Mouse (Mus musculus): ENCODE measurements around the gene Pla1a. TPM values are rescaled to one million over a fixed set of nuclear protein-coding genes. Genes with fewer than 3 reads are reported as not detected.
A peak's percentile ranks its signal among the peaks of the same experiment; 100 is the strongest.

Gene Pla1a
- polyA plus RNA-seq, 1 experiment from 2014 or later, result not detected

DNA sequence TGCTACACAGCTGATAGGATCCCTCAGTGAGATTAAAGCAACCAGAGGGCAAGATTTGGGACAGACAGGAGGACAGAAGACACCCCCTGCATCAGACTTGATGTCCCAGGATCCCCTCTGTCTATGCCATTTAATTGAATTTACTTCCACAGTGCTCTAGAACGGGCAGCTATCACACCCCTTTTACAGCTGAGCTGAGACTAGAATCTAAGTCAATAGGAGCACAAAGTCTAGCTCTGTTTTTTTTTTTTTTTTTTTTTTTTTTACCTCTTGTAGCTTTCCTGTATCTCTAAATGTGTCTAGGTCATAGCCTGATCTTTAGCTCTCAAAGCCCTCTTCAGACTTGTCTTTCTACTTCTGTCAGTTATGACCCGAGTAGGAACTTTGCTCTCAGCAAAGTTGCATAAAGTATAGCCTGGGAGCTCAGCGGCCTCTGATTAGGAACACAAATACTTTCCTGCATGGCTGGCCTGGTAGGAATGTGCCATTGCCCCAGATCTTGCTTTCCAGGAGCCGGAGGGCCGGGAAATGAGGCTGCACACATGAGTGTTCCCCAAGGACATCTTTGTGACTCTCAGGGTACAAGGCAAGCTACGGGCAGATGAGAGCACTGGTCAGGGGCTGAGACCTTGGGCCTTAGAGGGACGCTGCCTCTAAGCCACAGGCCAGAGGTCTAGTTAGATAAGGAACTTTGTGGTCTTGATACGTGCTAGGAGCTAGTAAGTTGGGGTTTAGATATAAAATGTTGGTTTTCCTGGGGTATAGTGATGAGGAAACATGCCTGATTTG, 35.2 kb upstream of the Pla1a start:
- Histone ChIP-seq H3K36me3 (ENCODE audit: inconsistent target) (no peaks in the 10 kb centered on the region; the same call in 1 of the 2 replicates), H3K27ac (no peak overlapping the region), H3K4me3 (ENCODE audit: inconsistent target) (no peak overlapping the region), H3K79me2 (ENCODE audit: inconsistent target) (peaks cover 91% of the 10 kb centered on the region)
- 78% methylated on average over 8 of the region's 8 CpGs for WGBS (ENCODE audit: missing documents)

DNA sequence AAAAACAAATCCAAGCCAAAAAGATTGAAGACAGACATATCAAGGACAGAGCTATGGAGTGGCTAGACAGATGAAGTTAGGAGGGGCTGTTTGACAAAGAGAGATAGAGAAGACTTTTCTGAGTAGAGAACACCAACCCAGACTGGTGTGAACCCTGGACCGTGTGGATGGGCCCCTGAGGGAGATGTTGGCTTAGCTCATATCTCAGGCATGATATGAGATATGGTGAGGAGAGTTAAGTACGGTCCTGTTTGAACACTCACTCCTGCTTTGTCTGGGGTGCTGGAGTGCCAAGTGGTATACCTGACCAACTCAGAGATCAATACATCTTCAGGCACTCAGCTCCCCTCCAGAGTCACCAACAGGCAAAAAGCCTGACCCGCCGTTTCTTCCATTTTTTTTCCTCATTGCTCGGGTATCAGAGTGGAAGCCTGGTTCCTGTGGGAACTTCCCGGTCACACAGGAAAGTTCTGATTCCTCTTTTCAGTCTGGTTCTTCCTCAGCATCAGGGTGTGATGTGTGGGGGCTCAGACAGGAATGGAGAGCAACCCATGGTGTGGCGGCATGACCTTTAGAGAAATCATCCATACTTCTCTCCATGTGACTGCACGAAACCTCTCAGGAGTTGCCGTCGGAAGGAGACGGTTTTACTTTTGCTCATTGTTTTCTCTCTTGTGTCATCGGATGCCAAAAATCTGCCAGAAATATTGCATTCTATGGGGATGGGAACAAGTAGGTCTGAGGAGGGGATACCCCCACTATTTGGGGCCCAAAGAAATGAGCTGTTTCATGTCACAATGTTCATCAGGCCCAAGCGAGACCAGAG, 34.4 kb upstream of the Pla1a start:
- Histone ChIP-seq H3K36me3 (ENCODE audit: inconsistent target) (no peaks in the 10 kb centered on the region; the same call in 1 of the 2 replicates), H3K27ac (no peak overlapping the region), H3K79me2 (ENCODE audit: inconsistent target) (peaks cover 96% of the 10 kb centered on the region), H3K4me3 (ENCODE audit: inconsistent target) (no peak overlapping the region)
- WGBS (ENCODE audit: missing documents), result 88% methylated on average over 13 of the region's 13 CpGs

DNA sequence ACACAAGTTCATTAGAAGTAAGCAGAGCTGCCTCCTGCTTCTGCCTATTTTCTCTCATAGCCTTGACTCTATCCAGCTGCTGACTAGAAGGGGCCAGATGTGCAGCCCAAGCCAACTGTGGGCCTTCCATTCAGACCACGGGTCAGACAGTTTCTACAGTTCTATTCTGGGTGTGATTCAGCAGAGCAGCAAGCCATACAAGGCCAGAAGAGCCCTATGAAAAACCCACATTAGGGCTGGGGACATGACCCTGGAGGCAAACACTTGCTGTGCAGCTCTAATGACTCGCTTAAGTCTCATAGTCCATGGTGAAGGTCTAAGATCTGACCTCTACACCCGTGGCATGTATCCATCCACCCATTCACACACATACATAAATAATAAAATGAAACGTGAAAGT, 33.1 kb upstream of the Pla1a start:
- Histone ChIP-seq H3K36me3 (ENCODE audit: inconsistent target) (no peaks in the 10 kb centered on the region; the same call in 1 of the 2 replicates), H3K27ac (no peak overlapping the region), H3K79me2 (ENCODE audit: inconsistent target) (peaks cover 97% of the 10 kb centered on the region), H3K4me3 (ENCODE audit: inconsistent target) (no peak overlapping the region)
- 82% methylated on average over 3 of the region's 4 CpGs for WGBS (ENCODE audit: missing documents)

DNA sequence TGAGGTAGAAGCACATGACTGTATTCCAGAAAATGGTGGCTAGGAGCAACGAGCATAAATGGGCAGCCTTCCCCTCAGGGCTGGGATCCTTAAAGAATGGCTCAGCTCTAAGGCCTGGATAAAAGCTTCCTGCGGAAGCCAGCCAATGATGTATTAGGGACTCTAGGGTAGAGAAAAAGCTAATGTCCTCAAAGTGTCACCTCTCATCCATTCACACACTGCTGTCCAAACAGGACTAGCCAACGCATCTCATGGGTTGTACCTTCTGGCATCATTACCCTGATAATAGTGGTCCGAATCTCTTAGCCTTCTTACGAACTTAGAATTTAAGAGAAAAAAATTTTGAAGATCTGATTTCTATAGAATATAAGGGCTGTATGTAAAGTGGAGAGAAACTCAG, 30.4 kb upstream of the Pla1a start:
- Histone ChIP-seq H3K4me3 (ENCODE audit: inconsistent target) (no peak overlapping the region), H3K36me3 (ENCODE audit: inconsistent target) (no peaks in the 10 kb centered on the region; the same call in 1 of the 2 replicates), H3K79me2 (ENCODE audit: inconsistent target) (peaks cover 100% of the 10 kb centered on the region), H3K27ac (no peak overlapping the region)
- 97% methylated on average over 4 of the region's 5 CpGs for WGBS (ENCODE audit: missing documents)

DNA sequence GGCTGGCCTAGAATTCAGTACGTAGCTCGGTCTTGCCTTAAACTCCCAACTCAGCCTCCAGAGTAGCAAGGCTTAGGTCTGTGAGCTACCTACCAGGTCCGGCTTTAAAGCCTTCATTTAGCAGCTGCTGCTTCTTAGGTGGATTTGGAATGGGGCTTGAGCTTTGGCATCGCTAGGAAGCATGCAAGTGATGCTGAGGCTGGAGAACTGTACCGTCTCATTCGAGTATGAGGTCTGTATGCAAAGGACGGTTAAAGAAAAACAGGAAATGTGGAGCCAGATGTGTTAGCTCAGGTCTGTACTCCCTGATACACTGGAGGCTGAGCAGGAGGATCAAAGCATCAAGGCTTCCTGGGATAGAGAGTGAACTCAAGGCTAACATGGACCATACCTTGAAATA, 29.2 kb upstream of the Pla1a start:
- no peak overlapping the region for H3K27ac ChIP-seq
- H3K79me2 ChIP-seq (ENCODE audit: inconsistent target), result peaks cover 99% of the 10 kb centered on the region
- no peak overlapping the region for H3K4me3 ChIP-seq (ENCODE audit: inconsistent target)
- 72% methylated on average over 7 of the region's 7 CpGs for WGBS (ENCODE audit: missing documents)
- H3K36me3 ChIP-seq (ENCODE audit: inconsistent target), result no peaks in the 10 kb centered on the region; the same call in 1 of the 2 replicates

DNA sequence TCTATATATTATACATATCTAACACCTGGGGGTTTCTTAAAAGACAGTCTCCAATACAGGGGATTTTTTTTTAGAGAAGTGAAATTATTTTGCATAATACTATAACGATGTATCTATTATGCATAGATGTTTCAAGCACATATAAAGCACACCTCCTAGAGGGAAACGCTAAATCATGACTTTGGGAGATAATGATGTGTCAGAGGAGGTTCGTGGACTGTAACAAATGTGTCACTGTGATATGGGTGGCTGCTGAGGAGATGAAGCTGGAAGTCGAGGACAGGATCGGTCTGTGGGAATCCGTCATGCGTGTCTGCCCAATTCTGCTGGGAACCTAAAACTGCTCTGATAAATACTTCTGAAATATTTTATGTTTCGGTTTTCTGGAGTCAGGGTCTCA, 28.8 kb upstream of the Pla1a start:
- Histone ChIP-seq H3K36me3 (ENCODE audit: inconsistent target) (no peaks in the 10 kb centered on the region; the same call in 1 of the 2 replicates), H3K4me3 (ENCODE audit: inconsistent target) (no peak overlapping the region), H3K79me2 (ENCODE audit: inconsistent target) (peaks cover 95% of the 10 kb centered on the region), H3K27ac (no peak overlapping the region)
- 83% methylated on average over 8 of the region's 8 CpGs for WGBS (ENCODE audit: missing documents)

DNA sequence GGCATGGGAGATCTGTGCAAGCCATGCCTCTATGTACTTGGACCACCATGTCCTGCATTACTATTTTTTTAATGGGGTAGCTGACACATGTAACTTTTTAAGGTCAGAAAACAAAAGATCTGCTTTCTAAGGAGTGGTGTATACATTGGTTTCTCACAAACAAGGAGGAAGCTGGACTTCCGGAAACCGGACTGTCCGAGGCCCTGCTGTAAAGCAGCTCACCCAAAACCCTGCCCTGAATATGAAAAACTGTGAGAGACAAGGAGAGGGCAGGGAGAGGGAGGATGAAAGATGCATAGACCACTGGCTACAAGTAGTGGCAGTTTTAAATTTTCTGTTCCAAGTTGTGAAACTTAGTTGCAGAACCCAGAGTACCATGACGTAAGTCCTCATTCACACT, 27.0 kb upstream of the Pla1a start:
- WGBS (ENCODE audit: missing documents), result 79% methylated on average over 4 of the region's 4 CpGs
- H3K27ac ChIP-seq, result no peak overlapping the region
- no peaks in the 10 kb centered on the region; the same call in 1 of the 2 replicates for H3K36me3 ChIP-seq (ENCODE audit: inconsistent target)
- H3K4me3 ChIP-seq (ENCODE audit: inconsistent target), result no peak overlapping the region
- H3K79me2 ChIP-seq (ENCODE audit: inconsistent target), result peaks cover 77% of the 10 kb centered on the region

DNA sequence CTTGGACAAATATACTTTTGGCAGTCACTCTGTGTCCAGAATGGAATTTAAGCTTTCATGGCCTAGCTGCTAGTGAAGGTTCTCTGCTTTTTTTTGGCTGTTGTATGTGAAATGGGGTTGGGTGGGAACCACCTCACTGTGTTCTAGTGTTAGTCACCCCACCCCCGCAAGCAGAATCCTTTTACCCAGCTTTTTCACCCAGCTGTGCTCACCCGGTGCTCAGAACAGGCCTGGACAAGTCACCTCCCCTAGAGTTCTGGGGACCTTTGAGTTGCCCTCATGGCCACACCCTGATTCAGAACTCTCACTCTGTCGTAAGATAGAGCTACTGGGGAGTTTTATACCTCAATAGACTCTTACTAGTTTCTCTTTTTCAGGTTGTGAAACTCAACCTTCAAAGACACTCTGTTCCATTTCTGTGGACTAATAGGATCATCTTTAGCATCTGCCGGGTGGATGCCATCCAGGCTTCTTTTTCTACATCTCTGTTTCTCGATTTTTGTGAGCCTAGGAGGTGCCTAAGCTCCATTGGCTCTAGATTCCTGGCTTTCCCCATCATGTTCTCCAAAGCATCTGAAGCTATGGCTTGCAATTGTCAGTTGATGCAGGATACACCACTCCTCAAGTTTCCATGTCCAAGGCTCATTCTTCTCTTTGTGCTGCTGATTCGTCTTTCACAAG, 25.8 kb upstream of the Pla1a start:
- 67% methylated on average over 6 of the region's 6 CpGs for WGBS (ENCODE audit: missing documents)
- peak overlapping the region; percentile 54 for H3K4me3 ChIP-seq (ENCODE audit: inconsistent target)
- H3K79me2 ChIP-seq (ENCODE audit: inconsistent target), result peaks cover 65% of the 10 kb centered on the region
- peak overlapping the region; percentile 80 for H3K27ac ChIP-seq
- no peaks in the 10 kb centered on the region for H3K36me3 ChIP-seq (ENCODE audit: inconsistent target)

DNA sequence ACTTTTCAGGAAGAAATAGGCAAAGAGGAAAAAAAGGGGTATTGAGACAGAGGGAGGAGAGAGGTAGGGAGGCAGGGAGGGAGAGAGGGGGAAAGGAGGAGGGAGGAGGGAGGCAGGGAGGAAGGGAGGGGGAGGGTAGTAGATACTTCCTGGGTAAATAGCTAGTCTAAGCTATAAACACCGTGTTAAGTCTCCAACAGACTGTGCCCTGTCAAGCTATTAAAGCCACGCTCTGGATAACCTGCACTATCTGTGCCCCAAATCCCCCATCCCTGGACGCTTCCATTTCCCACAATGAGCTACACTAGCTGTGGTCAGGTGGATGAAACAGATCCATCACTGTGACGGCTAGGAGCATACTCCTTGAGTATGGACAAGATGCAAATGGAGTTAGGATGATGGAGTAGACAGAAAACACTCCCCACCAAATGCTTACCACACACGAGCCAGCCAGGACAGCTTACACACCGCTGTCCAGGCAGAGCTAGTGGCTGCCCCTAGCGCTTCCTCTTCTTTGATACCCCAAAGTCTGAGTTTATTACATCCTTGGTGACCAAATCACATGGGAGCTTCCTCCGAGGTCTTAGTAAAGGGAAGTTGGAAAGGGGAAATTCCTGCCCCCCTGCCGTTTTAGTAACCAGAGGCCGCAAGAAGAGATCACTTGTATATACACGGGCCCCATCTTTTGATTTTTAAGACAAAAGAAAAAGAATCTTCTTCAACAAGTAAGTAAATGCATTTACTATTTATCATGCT, 24.0 kb upstream of the Pla1a start:
- peak overlapping the region; percentile 80 for H3K27ac ChIP-seq
- H3K36me3 ChIP-seq (ENCODE audit: inconsistent target), result no peaks in the 10 kb centered on the region
- 10% methylated on average over 11 of the region's 11 CpGs for WGBS (ENCODE audit: missing documents)
- H3K79me2 ChIP-seq (ENCODE audit: inconsistent target), result peaks cover 51% of the 10 kb centered on the region
- peak overlapping the region; percentile 54 for H3K4me3 ChIP-seq (ENCODE audit: inconsistent target)

DNA sequence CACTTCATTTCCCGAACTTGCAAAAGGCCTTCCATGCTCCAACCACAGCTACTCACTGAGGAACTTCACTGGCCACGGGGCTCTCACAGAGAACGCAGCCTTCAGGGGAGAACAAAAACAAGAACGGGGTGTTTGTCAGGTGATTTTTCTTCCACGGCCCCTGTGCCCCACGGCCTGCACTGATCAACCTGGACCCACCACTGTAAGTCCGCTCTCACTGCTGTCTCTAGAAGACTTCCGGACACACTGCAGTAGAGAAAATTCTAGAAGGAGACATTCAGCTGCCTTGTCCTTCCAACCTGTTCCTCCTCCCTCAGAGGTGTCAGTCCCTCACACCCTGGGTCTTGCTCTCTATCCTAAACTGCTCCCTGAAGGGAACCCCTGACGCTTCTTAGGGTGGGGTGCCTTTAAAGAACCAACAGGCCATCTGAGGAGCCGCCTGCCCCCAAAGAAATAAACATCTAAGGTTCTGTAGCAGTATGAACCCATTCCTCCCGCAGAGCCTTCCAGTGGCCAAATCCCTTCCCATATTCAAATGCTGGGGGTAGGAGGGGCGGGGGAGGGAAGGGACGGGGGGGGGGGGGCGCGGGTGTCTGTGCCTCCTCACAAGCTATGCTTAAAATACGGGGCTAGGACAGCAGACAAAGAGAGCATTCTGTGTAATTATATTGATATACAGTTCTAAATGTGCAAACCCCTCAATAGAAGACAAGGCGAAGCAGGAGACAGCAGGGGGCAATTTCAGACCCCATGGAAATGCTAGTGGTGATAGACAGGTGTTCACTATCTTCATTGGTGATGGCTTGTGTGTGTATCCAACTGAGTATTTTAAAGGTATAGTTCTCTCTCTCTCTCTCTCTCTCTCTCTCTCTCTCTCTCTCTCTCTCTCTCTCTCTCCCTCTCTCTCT, 22.8 kb upstream of the Pla1a start, which contains the start of gene Cd80:
TSS of gene Cd80 (plus strand) at position 51 of the 908 bp plus-strand sequence.
- Histone ChIP-seq H3K27ac (no peak within 1 kb of the TSS), H3K36me3 (ENCODE audit: inconsistent target) (no peaks in the 10 kb centered on the region; the same call in 1 of the 2 replicates), H3K79me2 (ENCODE audit: inconsistent target) (peaks cover 51% of the 10 kb centered on the region), H3K4me3 (ENCODE audit: inconsistent target) (no peak within 1 kb of the TSS)
- WGBS (ENCODE audit: missing documents), result 85% methylated on average over 12 of the region's 17 CpGs

DNA sequence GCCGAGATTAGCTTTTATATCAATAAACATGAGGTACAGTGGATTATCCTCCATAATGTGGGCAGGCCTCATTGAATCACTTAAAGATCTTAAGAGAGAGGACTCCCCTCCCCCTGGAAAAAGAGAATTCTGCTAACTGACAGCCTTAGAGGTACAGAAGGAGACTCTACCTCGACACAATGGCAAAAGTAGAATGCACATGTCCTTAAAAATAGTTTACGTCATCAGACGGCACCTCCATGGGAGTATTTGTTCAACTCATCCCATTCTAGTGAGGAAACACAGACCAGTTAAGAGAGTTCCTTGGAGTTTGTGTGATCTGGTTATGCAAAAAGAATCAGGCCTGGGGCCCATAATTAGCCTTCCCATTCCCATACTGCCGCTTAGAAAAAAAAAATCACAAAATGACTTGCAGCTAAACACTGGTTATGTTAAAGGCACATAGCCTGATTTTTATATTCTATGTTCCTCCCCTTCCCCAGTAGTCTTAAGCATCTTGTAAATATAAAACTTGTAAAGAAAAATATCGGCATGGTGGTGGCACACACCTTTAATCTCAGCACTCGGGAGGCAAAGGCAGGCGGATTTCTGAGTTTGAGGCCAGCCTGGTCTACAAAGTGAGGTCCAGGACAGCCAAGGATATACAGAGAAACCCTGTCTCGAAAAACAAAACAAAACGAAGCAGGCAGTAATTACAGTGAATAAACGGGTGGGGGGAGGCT, 21.7 kb upstream of the Pla1a start:
- Histone ChIP-seq H3K27ac (no peak overlapping the region), H3K4me3 (ENCODE audit: inconsistent target) (no peak overlapping the region), H3K79me2 (ENCODE audit: inconsistent target) (peaks cover 51% of the 10 kb centered on the region), H3K36me3 (ENCODE audit: inconsistent target) (peaks cover 7% of the 10 kb centered on the region; the same call in 1 of the 2 replicates)
- 90% methylated on average over 11 of the region's 11 CpGs for WGBS (ENCODE audit: missing documents)

DNA sequence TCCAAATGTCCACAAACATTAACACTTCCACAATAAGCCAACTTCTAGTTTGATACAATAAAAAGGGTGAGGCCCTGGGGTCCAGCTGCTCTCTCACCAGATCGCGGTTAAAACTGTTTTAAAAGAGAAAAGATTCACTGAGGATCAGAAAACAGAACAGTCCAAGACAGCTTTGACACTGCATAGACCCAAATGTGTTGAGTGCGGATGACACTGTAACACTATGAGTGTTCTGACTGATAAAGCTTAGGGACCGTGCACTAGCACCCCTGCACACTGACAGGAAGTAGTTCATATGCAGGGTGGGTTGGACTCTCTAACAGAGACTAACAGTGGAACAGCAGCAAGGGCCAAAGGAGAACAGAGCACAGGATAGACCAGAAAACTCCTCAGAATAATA, 21.0 kb upstream of the Pla1a start:
- WGBS (ENCODE audit: missing documents), result 90% methylated on average over 4 of the region's 4 CpGs
- Histone ChIP-seq H3K4me3 (ENCODE audit: inconsistent target) (no peak overlapping the region), H3K79me2 (ENCODE audit: inconsistent target) (peaks cover 48% of the 10 kb centered on the region), H3K27ac (no peak overlapping the region), H3K36me3 (ENCODE audit: inconsistent target) (peaks cover 15% of the 10 kb centered on the region; the same call in 1 of the 2 replicates)

DNA sequence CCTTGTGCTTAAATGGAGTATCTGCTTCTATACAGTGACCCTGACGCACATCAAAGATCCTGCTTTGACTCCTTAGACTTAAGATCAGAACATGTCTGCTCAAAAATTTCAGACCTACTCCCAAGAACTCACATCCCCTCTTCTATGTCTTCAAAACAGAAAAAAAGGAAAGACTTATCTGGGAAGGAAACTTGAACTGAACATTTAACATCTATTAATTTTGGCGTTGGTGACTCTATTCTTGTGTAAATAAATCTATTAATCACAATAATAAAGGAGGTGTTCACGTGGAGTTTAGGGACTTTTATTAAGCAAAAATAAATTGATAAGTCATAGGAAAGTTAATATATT, 20.2 kb upstream of the Pla1a start:
- Histone ChIP-seq H3K36me3 (ENCODE audit: inconsistent target) (peaks cover 22% of the 10 kb centered on the region), H3K79me2 (ENCODE audit: inconsistent target) (peaks cover 43% of the 10 kb centered on the region), H3K27ac (peak overlapping the region; percentile 80), H3K4me3 (ENCODE audit: inconsistent target) (peak overlapping the region; percentile 56)
- 42% methylated on average over 2 of the region's 3 CpGs for WGBS (ENCODE audit: missing documents)
